Mouse (Mus musculus): Measurements from ENCODE around the gene Mvb12b.

Gene Mvb12b

DNA sequence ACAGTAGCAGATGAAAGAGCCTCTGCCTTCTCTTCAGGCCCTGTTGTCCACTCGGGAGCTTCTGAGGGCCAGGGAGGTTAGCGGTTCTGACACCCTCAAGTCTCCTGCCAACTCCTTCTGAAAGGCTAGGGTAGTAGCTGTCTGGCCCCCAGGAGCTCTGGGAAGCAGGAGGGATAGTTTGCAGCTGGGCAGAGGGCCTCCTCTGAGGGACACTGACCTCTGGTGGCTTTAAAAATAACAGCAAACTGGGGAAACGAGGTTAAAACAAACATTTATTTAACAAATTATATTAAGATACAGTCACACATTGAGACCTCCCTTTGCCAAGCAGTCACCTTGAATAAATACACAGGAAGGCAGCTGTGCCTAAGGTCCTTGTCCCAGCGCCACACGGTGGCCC, 158.0 kb downstream of the Mvb12b start:
- DNase-seq (ENCODE audit: low spot score), result no peak

DNA sequence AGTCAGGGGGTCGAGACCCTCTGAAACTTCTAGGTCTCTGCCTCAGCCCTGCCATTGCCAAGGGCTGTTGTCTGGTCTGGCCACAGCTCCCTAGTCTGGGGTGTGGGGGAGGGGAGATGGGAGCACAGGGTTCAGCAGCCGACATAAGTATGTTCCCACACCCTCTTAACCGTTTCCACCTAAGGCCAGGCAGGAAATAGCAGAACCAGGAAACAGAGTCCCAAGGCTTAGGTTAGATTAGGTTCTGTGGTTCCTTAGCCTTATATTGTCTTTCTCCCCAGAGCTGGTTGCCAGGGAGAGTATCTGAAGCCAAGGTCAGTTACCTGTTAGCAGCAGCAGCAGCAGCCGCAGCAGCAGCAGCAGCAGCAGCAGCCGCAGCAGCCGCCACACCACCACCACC, 160.5 kb downstream of the Mvb12b start:
- DNase-seq (ENCODE audit: low spot score), result no peak

DNA sequence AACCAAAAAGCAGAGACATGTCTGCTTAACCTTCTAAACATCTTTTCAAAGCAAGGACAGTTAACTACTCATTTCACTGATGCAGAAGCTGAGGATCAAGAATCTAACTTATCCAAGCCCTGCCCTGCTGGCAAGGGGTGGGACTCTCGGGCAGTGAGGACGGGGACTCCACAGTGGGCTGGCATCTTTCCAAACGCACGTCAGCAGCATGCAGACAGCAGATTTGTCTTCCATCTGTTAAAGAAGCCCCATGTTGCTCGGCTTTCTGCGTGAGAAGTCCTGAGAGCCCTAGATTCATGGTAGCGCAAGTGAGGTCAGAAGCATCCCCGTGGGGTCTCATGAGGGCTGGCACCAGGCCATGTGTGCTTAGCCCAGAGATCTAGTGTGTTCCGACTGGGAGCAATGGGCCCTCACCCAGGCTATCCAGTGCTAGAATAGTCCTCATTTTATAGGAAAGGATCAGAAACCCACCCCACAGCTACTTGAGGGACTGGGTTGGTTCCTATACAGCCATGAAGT, 167.3 kb downstream of the Mvb12b start:
- no peak for DNase-seq (ENCODE audit: low spot score)

DNA sequence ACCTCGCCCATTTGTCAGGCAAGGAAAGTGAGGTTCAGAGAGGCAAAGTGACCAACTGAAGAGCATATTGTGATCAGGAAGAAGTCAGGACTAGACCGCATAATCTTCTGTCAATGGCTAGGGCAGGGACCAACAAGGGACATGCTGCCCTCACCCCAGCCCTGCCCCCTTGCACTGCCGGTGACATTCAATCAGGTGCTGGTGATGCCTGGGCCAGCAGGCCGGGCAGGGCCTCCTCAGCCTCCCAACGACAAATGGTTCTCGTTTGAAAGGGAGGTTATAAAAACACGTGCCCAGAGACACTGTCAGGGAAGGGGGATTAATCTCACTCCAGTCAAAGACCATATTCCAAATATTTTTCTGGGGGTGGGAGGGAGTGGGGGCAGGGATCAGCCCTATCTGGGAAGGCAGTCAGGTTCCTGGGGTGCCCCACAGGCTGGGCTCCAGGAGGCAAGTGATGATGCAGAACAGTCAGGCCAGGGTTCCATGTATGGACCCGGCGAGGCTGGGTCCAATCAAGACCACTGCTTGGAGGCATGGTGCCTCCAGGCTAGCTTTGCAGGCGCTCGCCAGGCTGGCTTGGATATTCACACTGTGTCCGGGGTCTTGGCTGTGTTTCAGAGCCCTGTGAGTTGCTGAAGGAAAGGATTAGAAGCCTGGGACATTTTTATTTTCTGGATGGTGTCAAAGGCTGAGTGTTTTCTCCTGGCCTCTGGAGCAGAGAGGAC, 168.2 kb downstream of the Mvb12b start:
- DNase-seq (ENCODE audit: low spot score), result no peak

DNA sequence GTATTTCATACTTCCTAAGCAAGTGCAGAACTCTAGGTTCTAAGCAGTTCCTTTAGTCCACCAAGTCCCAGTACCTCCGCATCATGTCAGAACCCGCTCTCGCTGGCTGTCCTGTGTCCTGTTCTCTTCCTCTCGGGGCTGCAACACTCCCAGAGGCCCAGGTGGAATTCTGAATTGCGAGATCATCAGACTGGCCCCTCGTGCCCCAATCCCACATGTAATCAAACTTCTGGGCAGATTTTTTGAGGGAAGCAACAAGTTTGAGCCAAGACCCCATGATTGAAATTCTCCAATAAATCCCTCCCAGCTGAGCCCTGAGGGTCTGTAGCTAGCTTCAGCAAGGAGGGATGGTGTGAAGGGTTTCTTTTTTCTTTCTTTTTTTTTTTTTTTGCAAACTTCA, 169.2 kb downstream of the Mvb12b start:
- DNase-seq (ENCODE audit: low spot score), result no peak

DNA sequence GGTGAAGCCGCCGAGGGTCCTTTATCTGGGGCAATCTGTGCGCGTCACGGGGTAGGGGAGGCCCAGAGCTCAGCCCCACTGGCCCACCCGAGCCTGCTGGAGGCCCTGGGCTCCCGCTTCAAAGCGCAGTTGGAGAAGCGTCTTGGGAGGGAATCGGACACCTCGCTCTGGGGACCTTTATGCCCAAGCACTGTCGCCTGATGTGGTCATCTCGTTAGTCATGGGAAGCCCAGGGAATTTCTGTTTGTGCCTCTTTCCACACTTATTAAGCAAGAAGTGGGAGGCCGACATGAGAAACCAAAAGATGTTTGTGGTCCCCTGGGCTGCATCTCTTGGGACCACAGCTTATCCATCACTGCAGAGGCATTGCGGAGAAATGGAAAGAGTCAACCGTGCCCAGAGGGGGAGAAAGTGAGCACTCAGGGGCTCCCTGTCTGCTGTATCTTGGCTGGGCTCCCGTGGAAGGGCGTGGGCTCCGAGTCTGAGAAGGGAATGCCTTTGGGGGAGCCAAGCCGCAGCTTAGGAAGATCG, 169.9 kb downstream of the Mvb12b start:
- DNase-seq (ENCODE audit: low spot score), result no peak

DNA sequence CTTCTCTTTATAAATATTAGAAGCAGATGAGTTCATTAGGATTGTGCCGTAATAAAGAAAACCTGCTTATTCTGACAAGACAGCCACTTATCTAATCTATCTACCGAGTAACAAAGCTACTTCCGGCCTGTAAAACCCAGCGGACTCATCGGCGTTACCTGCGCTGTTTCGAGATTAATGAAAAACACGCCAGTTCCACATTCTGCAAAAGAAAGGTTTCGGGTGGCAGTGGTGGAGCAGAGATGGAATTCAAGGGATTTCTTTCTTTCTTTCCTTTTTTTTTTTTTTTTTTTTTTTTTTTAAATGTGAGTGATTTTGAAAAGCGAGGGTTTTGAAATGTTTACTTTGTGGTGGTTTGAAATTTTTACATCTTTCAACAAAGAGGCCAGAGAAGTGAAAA, 170.4 kb downstream of the Mvb12b start:
- DNase-seq (ENCODE audit: low spot score), result no peak

DNA sequence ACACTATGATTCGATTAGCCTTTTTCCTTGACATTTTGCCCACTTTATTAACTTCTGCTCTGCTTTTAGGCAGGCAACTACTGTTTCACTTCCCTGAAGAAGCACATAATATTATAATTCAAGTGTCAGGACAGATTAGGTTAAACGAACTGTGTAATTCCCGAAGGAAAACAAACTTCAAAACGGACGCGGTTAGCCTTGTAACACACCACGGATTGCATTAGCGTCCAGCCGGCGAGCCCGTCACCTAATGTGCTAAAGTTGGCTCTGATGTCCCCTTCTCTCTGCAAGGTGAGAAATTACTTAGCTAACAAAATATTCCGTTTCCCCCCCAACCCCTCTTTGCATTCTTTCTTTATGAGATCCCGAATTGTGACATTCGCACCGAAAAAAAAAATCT, 170.9 kb downstream of the Mvb12b start:
- no peak for DNase-seq (ENCODE audit: low spot score)

DNA sequence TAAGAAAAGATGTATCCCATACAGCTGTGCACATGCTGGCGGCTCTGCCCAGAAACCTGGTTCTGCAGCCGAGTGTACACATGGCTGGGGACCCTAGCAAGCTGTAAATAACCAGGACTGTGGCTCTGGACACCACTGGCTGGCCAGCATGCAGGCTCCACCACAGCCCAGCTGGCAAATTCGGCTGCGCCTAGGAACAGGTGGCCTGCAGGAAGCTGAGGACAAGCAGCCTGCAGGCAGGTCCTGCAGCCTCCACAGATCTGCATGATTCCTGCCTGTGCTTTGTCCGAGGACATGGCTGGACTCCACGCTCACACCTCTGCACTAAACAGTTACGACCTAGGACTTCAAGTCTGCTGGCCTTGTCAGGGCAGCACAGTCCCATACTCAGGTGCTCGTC, 172.8 kb downstream of the Mvb12b start:
- no peak for DNase-seq (ENCODE audit: low spot score)

DNA sequence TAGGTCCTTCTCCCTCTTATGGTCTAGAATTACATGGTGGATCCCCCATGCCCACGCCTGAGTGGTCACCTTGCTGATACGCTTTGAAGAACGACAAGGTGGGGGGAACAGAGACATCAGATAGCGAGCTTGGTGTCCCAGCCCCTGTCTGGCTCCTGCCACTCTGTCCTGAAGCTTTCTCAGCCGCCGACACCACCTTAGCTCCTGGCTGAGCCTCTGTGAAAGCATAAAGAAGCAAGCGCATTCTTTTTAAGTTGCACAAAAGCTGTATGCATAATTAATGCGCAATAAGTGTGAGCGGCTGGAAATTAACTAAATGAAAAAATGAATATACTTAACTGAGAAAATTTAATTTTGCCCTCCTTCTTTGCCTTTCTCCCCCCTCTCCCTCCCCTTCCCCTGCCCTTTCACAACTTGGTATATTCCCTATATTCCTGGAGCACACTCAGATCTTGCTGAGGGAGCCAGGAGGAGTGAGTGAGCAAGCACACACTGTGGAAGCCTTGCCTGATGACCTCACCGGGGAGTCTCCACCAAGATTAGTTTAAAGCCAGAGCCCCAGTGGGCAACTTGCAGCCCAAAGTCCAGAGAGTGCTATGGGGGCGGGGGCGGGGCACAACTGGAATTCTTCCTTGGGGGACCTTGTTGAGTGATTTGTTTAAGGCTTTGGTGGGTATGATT, 174.0 kb downstream of the Mvb12b start:
- DNase-seq (ENCODE audit: low spot score), result no peak

DNA sequence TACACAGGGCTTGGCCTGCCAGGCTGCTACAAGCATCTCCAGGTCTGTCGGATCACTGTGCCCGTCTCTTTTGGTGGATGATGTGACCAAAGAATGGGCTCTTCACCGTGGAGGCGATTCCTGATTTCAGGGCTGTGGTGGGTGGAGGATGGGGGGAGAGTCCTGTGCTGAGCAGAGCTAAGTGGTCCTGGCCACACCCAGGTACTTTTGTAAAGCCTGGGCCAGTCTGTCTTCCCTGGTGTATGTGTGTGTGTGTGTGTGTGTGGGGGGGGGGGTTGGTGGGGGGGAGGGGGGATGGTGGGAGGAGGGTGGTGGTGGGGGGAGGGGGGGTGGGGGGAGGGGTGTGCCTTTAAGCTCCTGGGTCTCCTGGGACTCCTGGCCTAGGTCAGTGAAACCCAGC, 174.9 kb downstream of the Mvb12b start:
- no peak for DNase-seq (ENCODE audit: low spot score)

DNA sequence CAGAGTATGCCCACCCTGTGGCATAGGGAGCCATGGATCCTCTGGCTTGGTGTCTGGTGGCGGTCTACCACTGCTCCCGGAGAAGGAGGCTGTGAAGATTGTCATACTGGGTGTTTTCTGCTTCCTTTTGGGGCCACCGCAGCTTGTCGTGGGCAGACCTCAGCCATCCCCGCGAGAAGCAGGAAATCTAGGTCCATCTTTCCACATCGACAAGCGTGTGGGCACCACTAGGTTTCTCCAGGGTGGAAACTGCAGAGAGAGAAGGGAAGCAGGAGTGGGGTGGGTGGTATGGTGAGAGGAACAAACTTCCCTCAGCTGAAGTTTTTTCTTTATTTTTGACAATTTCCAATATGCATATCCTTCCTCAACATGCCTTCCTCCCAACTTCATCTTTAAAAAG, 178.9 kb downstream of the Mvb12b start:
- no peak for DNase-seq (ENCODE audit: low spot score)

DNA sequence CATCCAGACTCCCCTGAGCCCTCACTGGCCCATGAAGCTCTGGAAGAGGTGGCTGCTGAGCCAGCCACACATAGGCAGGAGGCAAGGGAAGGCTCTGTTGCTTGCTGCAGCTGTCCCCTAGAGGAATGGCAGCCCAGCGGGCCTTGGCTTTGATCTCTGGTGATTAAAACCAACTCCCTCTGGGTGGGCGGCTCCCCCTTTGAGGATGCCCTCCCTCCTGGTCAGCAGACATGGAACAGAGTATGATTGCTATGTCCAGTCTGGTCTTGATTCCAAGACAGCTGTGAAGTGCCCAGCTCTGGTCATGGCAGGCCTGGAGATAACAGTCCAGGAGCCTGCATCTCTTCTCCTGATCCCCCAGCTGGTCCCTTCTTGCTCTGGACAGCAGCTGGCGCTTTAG, 179.7 kb downstream of the Mvb12b start:
- no peak for DNase-seq (ENCODE audit: low spot score)

DNA sequence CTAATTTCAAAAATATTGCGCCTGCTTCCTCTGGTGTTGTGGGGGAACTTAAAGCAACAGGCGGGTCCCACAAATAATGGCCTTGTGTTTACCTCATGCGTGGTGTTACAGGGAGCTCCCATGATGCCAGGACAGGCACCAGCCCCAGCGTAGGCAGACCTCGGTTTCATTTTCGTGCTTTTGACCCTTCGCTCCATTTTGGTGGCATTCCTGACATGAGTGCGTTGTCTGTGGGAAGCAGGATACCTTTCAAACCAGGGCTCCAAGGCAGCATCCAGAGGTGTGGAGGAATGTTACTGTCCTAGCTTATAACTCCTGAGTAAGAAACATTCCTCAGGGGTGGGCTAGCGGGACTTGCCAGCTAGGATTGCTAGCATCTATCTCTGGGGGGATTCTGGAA, 181.3 kb downstream of the Mvb12b start:
- no peak for DNase-seq (ENCODE audit: low spot score)

DNA sequence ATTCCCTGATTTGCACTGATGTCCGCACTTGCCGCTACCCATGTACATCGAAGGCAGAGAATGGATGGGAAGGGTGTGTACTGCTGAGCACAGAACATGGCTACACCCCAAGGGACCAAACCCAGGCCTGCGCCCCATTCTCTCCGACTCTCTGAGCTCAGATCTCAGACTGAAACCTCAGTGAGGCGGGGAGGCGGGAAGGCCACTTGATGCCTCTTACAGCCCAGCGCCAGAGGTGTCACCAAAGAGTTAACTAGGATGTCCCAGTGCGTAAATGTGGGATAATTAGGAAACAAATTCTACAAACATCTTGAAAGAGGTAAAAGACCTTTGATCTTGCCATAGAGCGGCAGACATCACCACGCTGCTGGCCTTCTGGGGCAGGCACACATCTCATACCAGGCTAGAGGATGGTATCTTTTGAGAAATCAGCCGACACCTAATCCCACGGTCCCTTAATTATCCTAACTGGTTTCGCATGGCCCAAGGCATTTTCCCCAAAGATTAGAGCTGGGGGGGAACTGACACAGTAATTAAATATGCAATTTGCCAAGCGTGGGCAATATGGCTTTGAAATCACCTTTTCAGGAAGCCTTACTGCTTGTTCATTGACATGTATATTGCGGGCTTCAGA, 181.9 kb downstream of the Mvb12b start:
- DNase-seq (ENCODE audit: low spot score), result no peak

DNA sequence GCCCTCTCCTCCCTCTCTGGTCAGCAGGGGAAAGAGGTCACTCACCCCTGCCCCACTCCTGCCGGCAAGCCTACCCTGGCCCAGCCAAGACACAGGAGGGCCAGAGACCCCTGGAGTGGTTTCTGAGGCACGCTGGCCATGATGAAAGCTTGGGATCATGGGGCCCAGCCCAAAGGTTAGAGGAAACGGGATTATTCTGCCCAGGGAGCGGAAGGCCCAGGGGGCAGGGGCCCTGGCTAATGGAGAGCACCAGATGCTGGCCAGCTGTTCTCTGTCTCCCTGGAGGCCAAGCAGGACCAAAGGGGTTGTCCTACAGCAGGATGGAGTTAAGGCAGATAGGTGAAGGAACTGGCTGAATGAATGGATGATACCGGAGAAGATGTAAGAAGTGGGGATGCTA, 184.5 kb downstream of the Mvb12b start:
- DNase-seq (ENCODE audit: low spot score), result no peak

DNA sequence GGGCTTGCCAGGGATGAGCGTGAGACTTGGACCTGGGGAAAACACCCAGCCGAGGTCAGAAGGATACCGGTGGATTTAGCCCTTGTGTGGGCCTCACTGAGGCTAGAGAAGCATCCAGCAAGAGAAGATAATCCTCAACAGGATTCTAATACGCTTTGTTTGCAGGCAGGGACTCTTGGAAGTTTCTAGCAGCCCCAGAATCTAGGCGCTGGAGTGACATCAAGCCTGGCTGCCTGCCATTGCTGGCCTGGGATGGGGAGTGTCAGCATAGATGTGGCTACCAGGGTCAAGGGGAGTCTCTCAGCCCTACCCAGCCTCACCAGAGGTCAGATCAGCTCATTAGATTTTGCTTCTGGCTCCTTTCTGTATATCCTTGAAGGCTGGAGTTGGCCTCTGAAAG, 185.0 kb downstream of the Mvb12b start:
- DNase-seq (ENCODE audit: low spot score), result no peak

DNA sequence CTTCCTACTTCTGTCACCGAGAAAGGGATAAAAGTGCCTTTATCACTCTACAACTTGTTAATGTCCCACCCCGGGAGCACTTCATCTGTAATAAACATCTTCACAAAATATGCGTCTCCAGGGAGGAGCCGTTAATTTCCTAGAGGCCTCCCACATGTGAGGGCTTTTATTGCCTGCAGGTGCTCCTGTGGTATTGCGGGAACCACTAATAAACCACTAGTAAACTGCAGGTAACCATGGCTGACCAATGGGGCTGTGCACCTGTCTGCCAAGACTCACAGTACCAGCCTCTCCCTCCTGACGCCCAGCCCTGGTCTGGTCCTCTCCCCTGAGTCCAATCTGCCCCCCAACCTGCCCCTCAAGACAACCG, 186.3 kb downstream of the Mvb12b start:
- no peak for DNase-seq (ENCODE audit: low spot score)

DNA sequence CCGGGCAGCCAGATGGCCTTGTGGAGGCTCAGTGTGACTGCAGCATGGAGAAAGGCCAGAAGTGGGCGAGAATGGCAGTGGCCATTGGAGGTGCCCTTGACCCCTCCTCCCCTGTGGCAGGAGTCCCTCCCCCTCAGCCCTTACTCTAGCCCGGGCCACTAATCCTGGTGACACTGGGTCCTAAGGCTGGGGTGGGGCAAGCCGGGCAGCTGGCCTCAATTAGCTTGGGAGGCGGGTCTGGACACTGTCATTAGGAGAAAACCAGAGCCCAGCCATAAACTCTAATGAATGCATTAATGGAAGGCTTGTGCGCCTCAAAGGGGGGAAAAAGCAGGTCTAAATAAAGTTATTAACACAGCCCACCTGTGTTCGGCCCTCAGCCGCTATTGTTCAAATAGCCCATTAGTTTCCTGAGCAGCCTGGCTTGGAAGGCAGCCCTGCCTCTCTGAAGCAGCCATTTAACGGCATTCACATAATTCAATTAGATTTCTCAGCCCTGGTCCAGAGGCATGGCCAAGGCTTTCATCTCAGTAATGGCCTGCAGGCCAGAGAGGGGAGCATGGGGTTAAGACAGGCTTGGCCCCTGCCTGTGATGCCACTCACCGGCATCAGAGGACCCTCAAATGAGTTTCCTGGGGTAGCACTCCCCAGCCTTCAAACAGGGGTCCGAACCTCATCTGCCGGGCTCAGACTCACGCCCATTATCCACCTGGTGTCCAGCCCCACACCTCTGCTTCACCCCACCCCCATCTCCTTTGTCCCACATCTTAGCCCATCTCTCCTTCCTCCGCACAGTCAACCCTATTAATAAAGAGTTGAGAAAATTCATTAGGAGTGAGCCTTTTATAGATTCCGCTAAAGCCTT, 186.9 kb downstream of the Mvb12b start:
- no peak for DNase-seq (ENCODE audit: low spot score)

DNA sequence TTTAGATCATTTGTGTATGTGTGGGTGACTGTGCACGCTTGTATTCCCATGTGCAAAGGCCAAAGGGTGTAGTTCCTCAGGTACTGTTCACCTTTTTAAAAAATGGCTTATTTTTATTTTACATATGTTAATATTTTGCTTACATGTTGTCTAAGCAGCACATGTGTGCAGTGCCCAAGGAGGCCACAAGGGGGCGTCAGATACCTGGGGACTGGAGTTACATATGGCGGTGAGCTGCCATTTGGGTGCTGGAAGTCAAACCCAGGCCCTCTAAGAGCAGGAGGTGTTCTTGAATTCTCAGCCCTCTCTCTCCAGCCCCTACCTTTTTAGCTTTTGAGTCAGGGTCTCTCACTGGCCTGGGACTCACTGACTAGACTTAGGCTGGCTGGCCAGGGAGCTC, 188.8 kb downstream of the Mvb12b start:
- DNase-seq (ENCODE audit: low spot score), result no peak

DNA sequence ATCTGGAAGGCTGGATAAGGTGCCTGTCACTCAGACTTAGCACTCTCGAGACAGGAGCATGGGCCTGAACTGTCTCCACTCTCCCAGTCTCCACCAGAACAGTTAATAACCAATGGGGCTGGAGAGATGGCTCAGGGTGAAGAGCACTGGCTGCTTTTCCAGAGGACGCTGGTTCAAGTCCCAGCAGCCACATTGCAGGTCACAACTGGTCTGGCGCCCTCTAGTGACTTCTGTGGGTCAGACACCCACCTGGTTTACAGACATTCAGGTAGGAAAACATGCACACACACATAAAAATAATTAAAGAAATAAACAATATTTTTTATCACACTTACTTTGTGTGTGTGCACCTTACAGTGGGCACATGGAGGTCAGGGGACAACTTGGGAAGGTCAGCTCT, 191.3 kb downstream of the Mvb12b start:
- no peak for DNase-seq (ENCODE audit: low spot score)

DNA sequence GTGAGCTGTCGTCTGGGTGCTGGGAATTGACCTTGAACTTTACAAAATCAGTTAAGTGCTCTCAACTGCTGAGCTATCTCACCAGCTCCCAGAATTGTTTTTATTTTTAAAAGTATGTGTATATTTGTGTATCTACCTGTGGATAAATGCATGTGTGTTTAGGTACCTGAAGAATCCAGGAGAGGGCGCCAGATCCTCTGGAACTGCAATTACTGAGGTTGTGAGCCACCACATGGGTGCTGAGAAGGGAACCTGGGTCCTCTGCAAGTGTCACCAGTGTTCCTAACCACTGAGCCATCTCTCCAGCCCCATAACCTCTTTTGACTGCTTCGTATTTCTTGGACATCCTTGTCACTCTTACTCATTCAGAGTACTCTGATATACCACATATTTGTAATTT, 193.8 kb downstream of the Mvb12b start:
- DNase-seq (ENCODE audit: low spot score), result no peak

Data from c-Kit-positive CD71-positive TER-119-positive erythroid progenitor cells, embryonic 14.5 days (primary cell).